Mouse (Mus musculus) duodenum, adult 2 months (tissue): ENCODE measurements around the gene Glod5. TPM values are rescaled to one million over a fixed set of nuclear protein-coding genes. Genes with fewer than 3 reads are reported as not detected.

Experiments used
- polyA plus RNA-seq: library from polyadenylated mRNA; depleted of rRNA; stranded (reverse); fragments of >200 nt; gene quantifications from 2 replicates; pipeline ENCODE4 v1.2.3, GENCODE M21; 2012; ENCODE audit warnings: low replicate concordance; rRNA removed

The Glod5 gene
- polyA plus RNA-seq: 15.0 and 16.6 TPM in 2 replicates

DNA sequence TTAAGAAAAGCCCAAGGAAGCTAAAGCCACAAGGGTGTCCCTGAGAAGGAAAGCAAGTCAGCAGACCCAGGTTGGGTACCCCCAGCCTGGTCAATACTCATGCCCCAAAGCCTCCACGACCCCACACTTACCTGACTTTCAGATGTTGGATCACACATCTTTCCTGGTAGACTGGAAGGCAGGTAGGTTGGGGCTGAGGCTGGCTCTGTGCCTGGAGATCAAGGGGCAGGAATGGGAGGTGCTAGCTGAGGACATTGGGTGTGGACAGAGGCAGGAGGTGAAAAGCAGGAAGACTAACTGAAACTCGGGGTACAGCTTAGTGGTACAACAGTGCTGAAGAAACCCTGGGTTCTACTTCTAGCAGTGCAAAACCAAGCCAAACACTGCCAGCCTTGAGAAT, at the start of gene Glod5:
Gene Glod5, minus strand, starts transcription at position 207 of the 400 bp plus-strand sequence.

DNA sequence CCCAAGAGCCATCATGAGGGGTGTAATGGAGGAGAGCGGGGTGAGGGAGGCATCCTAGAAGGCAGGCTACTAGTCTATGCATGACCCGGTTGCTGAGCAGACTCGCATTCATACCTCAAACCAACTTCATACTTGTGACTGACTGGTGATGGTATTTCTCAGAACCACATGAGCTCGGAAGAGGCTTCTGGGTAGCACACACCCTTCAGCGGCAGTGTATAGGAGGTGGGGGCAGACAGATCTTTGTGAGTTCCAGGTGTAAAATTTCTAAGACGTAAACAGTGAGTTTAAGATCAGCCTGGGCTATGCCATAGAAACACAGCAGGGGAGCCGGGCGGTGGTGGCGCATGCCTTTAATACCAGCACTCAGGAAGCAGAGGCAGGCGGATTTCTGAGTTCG, 40.4 kb downstream of the Glod5 start, which contains the start of gene Gata1:
Gene Gata1, minus strand, starts transcription at position 180 of the 400 bp plus-strand sequence.

Other genes starting within 250 kb of the Glod5 start
- 12.0 and 13.5 TPM in 2 replicates for gene Gripap1, start 228.7 kb downstream of the Glod5 start, polyA plus RNA-seq
- 0.60 and 0.85 TPM in 2 replicates for gene Kcnd1, start 196.2 kb downstream of the Glod5 start, polyA plus RNA-seq
- gene Otud5, start 177.1 kb downstream of the Glod5 start, polyA plus RNA-seq: 40.2 and 43.1 TPM in 2 replicates
- gene Pim2, start 140.2 kb downstream of the Glod5 start, polyA plus RNA-seq: 8.9 and 15.1 TPM in 2 replicates
- 113 and 128 TPM in 2 replicates for gene Slc35a2, start 134.5 kb downstream of the Glod5 start, polyA plus RNA-seq
- gene Pqbp1, start 119.2 kb downstream of the Glod5 start, polyA plus RNA-seq: 33.7 and 40.2 TPM in 2 replicates
- gene Timm17b, start 119.1 kb downstream of the Glod5 start, polyA plus RNA-seq: 50.6 and 53.9 TPM in 2 replicates
- gene Gm10491, start 110.7 kb downstream of the Glod5 start, polyA plus RNA-seq: not detected in 2 replicates
- not detected in 2 replicates for gene Gm10490, start 109.0 kb downstream of the Glod5 start, polyA plus RNA-seq
- gene Pcsk1n, start 98.7 kb downstream of the Glod5 start, polyA plus RNA-seq: 18.8 and 43.0 TPM in 2 replicates
- not detected in 2 replicates for gene Eras, start 89.9 kb downstream of the Glod5 start, polyA plus RNA-seq
- 6.2 and 9.8 TPM in 2 replicates for gene Hdac6, start 70.6 kb downstream of the Glod5 start, polyA plus RNA-seq
- gene Gata1, start 40.4 kb downstream of the Glod5 start, polyA plus RNA-seq: 0.24 and 0.27 TPM in 2 replicates
- gene Suv39h1, start 56.3 kb upstream of the Glod5 start, polyA plus RNA-seq: 4.7 and 7.2 TPM in 2 replicates
- 1.9 and 5.2 TPM in 2 replicates for gene Was, start 72.0 kb upstream of the Glod5 start, polyA plus RNA-seq
- gene Wdr13, start 114.4 kb upstream of the Glod5 start, polyA plus RNA-seq: 53.2 and 126 TPM in 2 replicates
- gene Rbm3, start 127.4 kb upstream of the Glod5 start, polyA plus RNA-seq: 19.6 and 25.9 TPM in 2 replicates
- gene Tbc1d25, start 157.7 kb upstream of the Glod5 start, polyA plus RNA-seq: 7.1 and 12.0 TPM in 2 replicates
- 149 and 236 TPM in 2 replicates for gene Ebp, start 175.0 kb upstream of the Glod5 start, polyA plus RNA-seq
- 5.3 and 20.6 TPM in 2 replicates for gene Porcn, start 188.0 kb upstream of the Glod5 start, polyA plus RNA-seq
- gene Ftsj1, start 233.9 kb upstream of the Glod5 start, polyA plus RNA-seq: 11.9 and 24.0 TPM in 2 replicates